Mouse (Mus musculus): ENCODE results near the gene B4galt3.

GRCm38 (mm10) chr1:171279721-171280120 is 9.6 kb downstream of the B4galt3 start:
- TF ChIP-seq CTCF (IDR thresholded peaks at IDR 0.05; ENCODE audit: low read depth, low read length) (no peak), POLR2A (IDR thresholded peaks at IDR 0.05; ENCODE audit: insufficient read depth, low read length) (no peak)
